Mouse (Mus musculus): ENCODE data around the gene Trabd2b. TPM values are rescaled to one million over a fixed set of nuclear protein-coding genes. Genes with fewer than 3 reads are reported as not detected.

Trabd2b gene
- total RNA-seq, 1 experiment: 0.31 TPM

DNA sequence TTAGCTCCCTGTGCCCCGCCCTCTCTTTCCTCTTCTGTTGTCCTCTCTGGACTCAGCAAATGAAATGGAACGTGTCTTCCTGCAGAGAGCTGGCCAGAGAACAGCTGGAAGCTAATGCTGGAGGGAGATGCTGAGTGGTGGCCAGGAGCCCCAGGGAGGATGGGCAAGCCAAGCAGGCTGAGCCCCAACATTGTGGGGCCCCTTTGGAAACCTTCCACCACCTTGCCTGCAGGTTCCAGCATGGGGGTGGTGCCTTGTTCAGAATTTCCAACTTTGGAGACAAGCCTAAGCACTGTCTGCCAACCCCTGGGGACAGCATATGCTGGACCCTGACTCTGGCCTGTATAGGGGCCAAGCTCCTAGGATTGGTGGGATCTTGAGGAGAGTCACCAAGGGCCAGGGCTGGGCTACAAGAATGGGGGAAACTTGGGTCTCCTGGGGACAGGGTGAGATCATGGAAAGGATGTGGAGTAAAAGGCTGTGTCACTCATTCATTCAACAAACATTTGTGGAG, 188.7 kb downstream of the Trabd2b start:
- Histone ChIP-seq H3K27ac (ENCODE audit: insufficient read depth, low read depth, low read length, poor library complexity, severe bottlenecking) (no peak overlapping the region), H3K4me1 (ENCODE audit: control insufficient read depth in 2 of 2, insufficient read depth in 2 of 2, low read length in 2 of 2, poor library complexity in 1 of 2) (no peaks in the 10 kb centered on the region), H3K9ac (ENCODE audit: insufficient read depth, low read depth, low read length, poor library complexity, severe bottlenecking) (no peak overlapping the region), H3K36me3 (ENCODE audit: control insufficient read depth, insufficient read depth, low read length, poor library complexity, severe bottlenecking) (no peaks in the 10 kb centered on the region), H3K4me3 (ENCODE audit: insufficient read depth in 1 of 2, low read depth in 1 of 2, low read length in 2 of 2, poor library complexity in 1 of 2, severe bottlenecking in 1 of 2) (no peak overlapping the region), H3K9me3 (ENCODE audit: control insufficient read depth, insufficient read depth, low read depth, low read length) (no peaks in the 10 kb centered on the region)
- in situ Hi-C loops (cut with MboI; ENCODE audit: low sequenced_read_pairs in 2 of 2, unreplicated experiment in 2 of 2): no loop called here
- TF ChIP-seq MAFK (IDR thresholded peaks at IDR 0.05; ENCODE audit: insufficient read depth, low read depth, low read length) (no peak), CHD2 (IDR thresholded peaks at IDR 0.05; ENCODE audit: low read depth, low read length) (no peak), ZC3H11A (IDR thresholded peaks at IDR 0.05; ENCODE audit: borderline replicate concordance, low read depth, low read length) (no peak)
- no peak for DNase-seq (ENCODE audit: low read depth, low spot score)

DNA sequence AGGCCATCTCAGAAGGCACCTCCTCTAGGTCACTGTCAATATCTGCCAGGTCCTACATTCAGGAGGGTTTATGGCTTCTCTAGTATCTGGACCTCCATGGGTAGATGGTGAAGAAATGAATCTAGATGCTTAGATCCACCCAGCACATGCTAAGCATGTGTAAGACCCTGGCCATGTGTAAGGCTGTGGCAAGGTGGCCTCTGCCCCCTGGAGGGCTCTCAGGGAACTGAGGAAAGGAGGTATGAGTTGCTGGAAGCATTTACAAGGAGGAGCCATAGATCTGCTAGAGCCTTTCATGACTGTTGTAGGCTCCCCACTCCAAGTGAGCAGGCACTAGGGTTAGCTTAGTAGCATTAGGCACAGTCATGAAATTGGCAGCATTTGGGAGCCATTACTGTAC, 192.6 kb downstream of the Trabd2b start:
- DNase-seq (ENCODE audit: low read depth, low spot score): no peak
- in situ Hi-C loops (cut with MboI; ENCODE audit: low sequenced_read_pairs in 2 of 2, unreplicated experiment in 2 of 2): no loop called here
- TF ChIP-seq HCFC1 (IDR thresholded peaks at IDR 0.05; ENCODE audit: borderline replicate concordance, insufficient read depth, low read length) (no peak), ZC3H11A (IDR thresholded peaks at IDR 0.05; ENCODE audit: borderline replicate concordance, low read depth, low read length) (no peak), CHD2 (IDR thresholded peaks at IDR 0.05; ENCODE audit: low read depth, low read length) (no peak), ZNF384 (IDR thresholded peaks at IDR 0.05; ENCODE audit: low read depth, low read length) (no peak), MAFK (IDR thresholded peaks at IDR 0.05; ENCODE audit: insufficient read depth, low read depth, low read length) (no peak)
- Histone ChIP-seq H3K9me3 (ENCODE audit: control insufficient read depth, insufficient read depth, low read depth, low read length) (no peaks in the 10 kb centered on the region), H3K4me1 (ENCODE audit: control insufficient read depth in 2 of 2, insufficient read depth in 2 of 2, low read length in 2 of 2, poor library complexity in 1 of 2) (no peaks in the 10 kb centered on the region), H3K27ac (ENCODE audit: insufficient read depth, low read depth, low read length, poor library complexity, severe bottlenecking) (no peak overlapping the region), H3K4me3 (ENCODE audit: insufficient read depth in 1 of 2, low read depth in 1 of 2, low read length in 2 of 2, poor library complexity in 1 of 2, severe bottlenecking in 1 of 2) (no peak overlapping the region), H3K36me3 (ENCODE audit: control insufficient read depth, insufficient read depth, low read length, poor library complexity, severe bottlenecking) (no peaks in the 10 kb centered on the region), H3K9ac (ENCODE audit: insufficient read depth, low read depth, low read length, poor library complexity, severe bottlenecking) (no peak overlapping the region)

GRCm38 (mm10) chr4:114601201-114602009, 194.9 kb downstream of the Trabd2b start:
- no peak overlapping the region for H3K27ac ChIP-seq (ENCODE audit: insufficient read depth, low read depth, low read length, poor library complexity, severe bottlenecking)
- H3K4me1 ChIP-seq (ENCODE audit: control insufficient read depth in 2 of 2, insufficient read depth in 2 of 2, low read length in 2 of 2, poor library complexity in 1 of 2): no peaks in the 10 kb centered on the region
- H3K9ac ChIP-seq (ENCODE audit: insufficient read depth, low read depth, low read length, poor library complexity, severe bottlenecking): no peak overlapping the region
- H3K4me3 ChIP-seq (ENCODE audit: insufficient read depth in 1 of 2, low read depth in 1 of 2, low read length in 2 of 2, poor library complexity in 1 of 2, severe bottlenecking in 1 of 2): no peak overlapping the region
- H3K9me3 ChIP-seq (ENCODE audit: control insufficient read depth, insufficient read depth, low read depth, low read length): no peaks in the 10 kb centered on the region
- no peaks in the 10 kb centered on the region for H3K36me3 ChIP-seq (ENCODE audit: control insufficient read depth, insufficient read depth, low read length, poor library complexity, severe bottlenecking)
- TF ChIP-seq ZNF384 (IDR thresholded peaks at IDR 0.05; ENCODE audit: low read depth, low read length) (no peak), CHD2 (IDR thresholded peaks at IDR 0.05; ENCODE audit: low read depth, low read length) (no peak), HCFC1 (IDR thresholded peaks at IDR 0.05; ENCODE audit: borderline replicate concordance, insufficient read depth, low read length) (no peak), ZC3H11A (IDR thresholded peaks at IDR 0.05; ENCODE audit: borderline replicate concordance, low read depth, low read length) (no peak), MAFK (IDR thresholded peaks at IDR 0.05; ENCODE audit: insufficient read depth, low read depth, low read length) (no peak)
- DNase-seq (ENCODE audit: low read depth, low spot score): no peak
- in situ Hi-C loops (cut with MboI; ENCODE audit: low sequenced_read_pairs in 2 of 2, unreplicated experiment in 2 of 2): no loop called here

DNA sequence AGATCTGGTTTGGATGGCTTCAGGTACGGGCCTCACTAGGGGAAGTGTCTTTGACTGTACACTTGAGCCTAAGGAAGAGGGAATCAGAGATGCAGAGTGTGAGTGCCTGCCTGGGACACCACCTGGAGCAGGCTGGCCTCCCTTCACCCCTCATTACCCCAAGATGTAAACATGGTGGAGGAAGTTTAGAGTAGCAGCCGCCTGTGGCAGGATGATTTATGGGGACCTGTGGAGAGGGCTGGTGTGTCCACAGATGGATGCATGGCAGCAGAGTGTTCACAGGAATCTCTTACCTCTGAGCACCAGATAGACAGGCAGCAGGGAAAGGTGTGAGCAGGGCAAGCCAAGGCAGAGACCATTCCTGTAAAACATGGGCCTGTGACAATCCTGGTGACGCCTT, 199.1 kb downstream of the Trabd2b start:
- Histone ChIP-seq H3K4me1 (ENCODE audit: control insufficient read depth in 2 of 2, insufficient read depth in 2 of 2, low read length in 2 of 2, poor library complexity in 1 of 2) (no peaks in the 10 kb centered on the region), H3K9me3 (ENCODE audit: control insufficient read depth, insufficient read depth, low read depth, low read length) (no peaks in the 10 kb centered on the region), H3K9ac (ENCODE audit: insufficient read depth, low read depth, low read length, poor library complexity, severe bottlenecking) (no peak overlapping the region), H3K36me3 (ENCODE audit: control insufficient read depth, insufficient read depth, low read length, poor library complexity, severe bottlenecking) (no peaks in the 10 kb centered on the region), H3K27ac (ENCODE audit: insufficient read depth, low read depth, low read length, poor library complexity, severe bottlenecking) (no peak overlapping the region), H3K4me3 (ENCODE audit: insufficient read depth in 1 of 2, low read depth in 1 of 2, low read length in 2 of 2, poor library complexity in 1 of 2, severe bottlenecking in 1 of 2) (no peak overlapping the region)
- in situ Hi-C loops (cut with MboI; ENCODE audit: low sequenced_read_pairs in 2 of 2, unreplicated experiment in 2 of 2): no loop called here
- no peak for TF ChIP-seq MAFK (IDR thresholded peaks at IDR 0.05; ENCODE audit: insufficient read depth, low read depth, low read length)
- TF ChIP-seq ZNF384 (IDR thresholded peaks at IDR 0.05; ENCODE audit: low read depth, low read length): no peak
- TF ChIP-seq HCFC1 (IDR thresholded peaks at IDR 0.05; ENCODE audit: borderline replicate concordance, insufficient read depth, low read length): no peak
- TF ChIP-seq CHD2 (IDR thresholded peaks at IDR 0.05; ENCODE audit: low read depth, low read length): no peak
- TF ChIP-seq ZC3H11A (IDR thresholded peaks at IDR 0.05; ENCODE audit: borderline replicate concordance, low read depth, low read length): no peak
- DNase-seq (ENCODE audit: low read depth, low spot score): no peak

Data from ES-E14 (cell line).